Mouse (Mus musculus): ENCODE measurements at regions not wholly inside any gene's neighbourhood (a gene's known extent, or its start where the extent isn't known, plus 50 kb on each side); places are given as distances from the start of the nearest gene placed in this dataset.

DNA sequence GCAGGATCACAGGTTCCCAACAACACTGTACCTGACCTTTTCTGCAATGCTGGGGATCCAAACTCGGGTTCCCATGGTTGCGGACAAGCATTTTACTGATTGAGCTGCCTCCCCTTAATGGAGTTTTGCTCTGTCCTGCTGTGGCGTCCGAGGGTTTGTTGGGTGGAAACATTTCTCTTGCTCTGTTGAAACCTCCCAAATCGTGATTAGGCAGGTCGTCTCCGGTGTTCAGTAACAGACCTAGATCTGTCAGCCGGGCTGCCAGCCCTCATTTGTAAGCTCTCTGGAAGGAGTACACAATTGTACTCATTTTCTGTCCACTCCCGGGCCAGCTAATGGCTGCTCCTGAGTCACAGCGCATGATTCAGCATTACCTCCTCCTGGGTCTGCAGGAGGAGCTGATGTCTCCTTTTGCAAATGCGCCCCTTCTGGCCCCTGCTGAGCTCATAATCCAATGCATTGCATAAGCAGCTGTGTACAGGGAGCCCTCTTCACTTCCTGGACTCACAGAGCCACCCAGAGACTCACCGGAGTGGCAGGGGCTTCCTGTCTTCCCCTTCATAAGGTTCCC is 49.8 kb upstream of the Sipa1l2 start:
- H3K4me3 ChIP-seq: no peak overlapping the region
- peak in 1 of 2 experiments; percentile 27 for DNase-seq (ENCODE audit: low spot score in 2 of 2)
- H3K27ac ChIP-seq: peak overlapping the region; percentile 24; the same call in 1 of the 2 replicates

More for the DNA sequence above, 49.8 kb upstream of the Sipa1l2 start:
- peak; percentile 44 for TF ChIP-seq CTCF (conservative IDR thresholded peaks at IDR 0.05)
